Mouse (Mus musculus): ENCODE data around the gene Erich4. TPM values are rescaled to one million over a fixed set of nuclear protein-coding genes. Genes with fewer than 3 reads are reported as not detected.

Gene Erich4
- polyA plus RNA-seq, 1 experiment from 2014 or later = not detected

DNA sequence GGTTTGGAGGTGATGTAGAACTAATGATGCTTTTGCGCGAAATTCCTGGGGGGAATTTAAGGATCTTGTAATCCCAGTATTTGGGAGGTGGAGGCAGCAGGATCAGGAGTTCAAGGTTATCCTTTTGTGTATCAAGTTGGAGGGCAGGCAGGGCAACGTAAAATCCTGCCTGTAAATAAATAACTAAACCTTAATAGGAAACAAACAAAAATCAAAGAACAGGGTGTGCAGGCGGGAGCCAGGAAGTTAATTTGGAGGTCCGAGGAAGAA, 4.0 kb upstream of the Erich4 start:
- Histone ChIP-seq H3K4me2 (peak overlapping the region; percentile 69), H3K4me1 (peaks cover 12% of the 10 kb centered on the region; the same call in 1 of the 2 replicates), H3K27me3 (peaks cover 7% of the 10 kb centered on the region), H3K9ac (peak overlapping the region; percentile 53), H3K9me3 (no peaks in the 10 kb centered on the region), H3K4me3 (replicated peaks) (peak overlapping the region; percentile 63), H3K36me3 (replicated peaks) (0 out of 2 replicates have a peak, but pooled peaks cover 8% of the 10 kb centered on the region), H3K27ac (no peak overlapping the region)
- no peak for ATAC-seq (ENCODE audit: low FRiP score)
- 19% methylated on average over 5 of the region's 5 CpGs for WGBS

DNA sequence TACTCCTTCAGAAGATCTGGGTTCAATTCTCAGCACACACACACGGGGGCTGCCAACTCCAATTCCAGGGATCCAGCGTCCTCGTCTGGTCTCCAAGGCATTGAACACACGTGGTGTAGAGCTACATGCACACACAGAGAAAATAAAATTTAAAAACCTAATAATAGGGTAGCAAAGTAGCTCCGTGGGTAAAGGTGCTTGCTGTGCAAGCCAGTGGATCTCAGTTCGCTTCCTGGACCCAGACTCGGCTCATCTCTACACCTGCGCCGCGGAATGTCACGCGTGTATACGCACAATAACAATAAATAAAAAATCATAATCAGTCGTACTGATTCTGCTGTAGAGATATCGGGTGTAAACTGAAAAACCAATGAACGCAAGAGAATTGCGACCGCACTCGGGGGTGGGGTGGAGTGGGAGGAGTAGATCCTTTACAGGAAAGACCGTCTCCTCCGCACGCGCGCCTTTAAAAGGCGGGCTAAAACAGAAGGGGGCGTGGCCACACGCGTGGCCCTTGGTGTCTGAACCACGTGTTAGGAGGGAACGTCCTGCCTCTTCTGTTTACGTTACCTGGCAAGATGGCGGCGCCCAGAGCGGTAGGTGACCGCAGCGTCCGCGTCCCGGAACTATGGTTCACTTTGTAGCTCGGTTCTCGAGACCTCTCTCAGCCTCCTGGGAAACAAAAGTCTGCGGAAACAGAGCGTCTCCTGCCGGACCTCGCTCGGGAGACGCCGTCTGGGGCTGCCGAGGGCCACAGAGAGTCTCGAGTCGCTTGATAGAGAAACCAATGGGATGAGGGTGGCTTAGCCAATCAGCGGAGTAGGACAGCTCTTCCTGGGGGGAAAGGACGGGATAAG, 3.4 kb upstream of the Erich4 start, which contains the start of gene Dmac2:
TSS of gene Dmac2 (plus strand) at position 550 of the 857 bp plus-strand sequence.
- Histone ChIP-seq H3K4me1 (peaks cover 12% of the 10 kb centered on the region; the same call in 1 of the 2 replicates), H3K9me3 (no peaks in the 10 kb centered on the region), H3K4me2 (peak within 1 kb of the TSS; percentile 69), H3K27me3 (peaks cover 7% of the 10 kb centered on the region), H3K4me3 (replicated peaks) (peak within 1 kb of the TSS; percentile 63), H3K9ac (peak within 1 kb of the TSS; percentile 53), H3K27ac (no peak within 1 kb of the TSS), H3K36me3 (replicated peaks) (0 out of 2 replicates have a peak, but pooled peaks cover 8% of the 10 kb centered on the region)
- WGBS = 1% methylated on average over 53 of the region's 53 CpGs
- peak; percentile 95 for ATAC-seq (ENCODE audit: low FRiP score)

DNA sequence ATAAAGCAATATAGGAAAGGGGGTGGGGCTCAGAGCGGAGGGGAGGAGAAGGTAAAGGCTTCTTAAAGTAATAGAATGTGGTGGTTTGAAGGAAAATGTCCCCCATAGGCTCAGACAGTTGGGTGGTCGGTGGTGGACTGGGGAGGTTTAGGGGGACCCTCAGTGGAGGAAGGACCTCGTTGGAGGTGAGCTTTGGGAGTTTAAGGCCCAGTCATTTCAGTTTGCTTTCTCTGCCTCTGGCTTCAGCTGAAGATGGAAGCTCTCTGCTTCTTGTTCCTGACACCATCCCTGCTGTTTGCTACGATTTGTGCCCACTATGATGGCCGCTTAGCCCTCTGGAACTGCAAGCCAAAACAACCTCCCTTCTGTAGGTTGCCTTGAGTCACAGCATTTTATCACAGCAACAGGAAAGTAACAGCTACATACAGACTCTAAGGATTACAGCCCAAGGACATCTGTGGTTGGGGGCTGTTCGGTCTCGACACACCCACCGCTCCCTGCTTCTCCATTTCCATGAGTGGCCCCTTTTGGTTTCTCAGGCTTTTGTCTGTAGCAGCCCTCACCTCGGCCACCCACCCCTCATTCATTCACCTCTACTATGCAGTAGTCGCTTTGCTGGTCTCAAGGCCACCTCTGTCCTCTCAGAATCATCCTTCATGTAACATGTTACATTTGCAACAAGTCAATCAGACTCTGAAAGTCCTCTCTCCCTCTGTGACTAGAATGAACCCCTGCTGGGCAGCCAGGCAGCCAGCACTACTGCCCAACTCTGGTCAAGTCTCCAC, 1.9 kb upstream of the Erich4 start:
- no peak overlapping the region for H3K9ac ChIP-seq
- peaks cover 12% of the 10 kb centered on the region; the same call in 1 of the 2 replicates for H3K4me1 ChIP-seq
- H3K4me2 ChIP-seq = no peak overlapping the region
- no peaks in the 10 kb centered on the region for H3K9me3 ChIP-seq
- H3K27ac ChIP-seq = no peak overlapping the region
- WGBS = 86% methylated on average over 10 of the region's 10 CpGs
- peaks cover 7% of the 10 kb centered on the region for H3K27me3 ChIP-seq
- H3K36me3 ChIP-seq (replicated peaks) = 0 out of 2 replicates have a peak, but pooled peaks cover 8% of the 10 kb centered on the region
- ATAC-seq (ENCODE audit: low FRiP score) = no peak
- no peak overlapping the region for H3K4me3 ChIP-seq (replicated peaks)

DNA sequence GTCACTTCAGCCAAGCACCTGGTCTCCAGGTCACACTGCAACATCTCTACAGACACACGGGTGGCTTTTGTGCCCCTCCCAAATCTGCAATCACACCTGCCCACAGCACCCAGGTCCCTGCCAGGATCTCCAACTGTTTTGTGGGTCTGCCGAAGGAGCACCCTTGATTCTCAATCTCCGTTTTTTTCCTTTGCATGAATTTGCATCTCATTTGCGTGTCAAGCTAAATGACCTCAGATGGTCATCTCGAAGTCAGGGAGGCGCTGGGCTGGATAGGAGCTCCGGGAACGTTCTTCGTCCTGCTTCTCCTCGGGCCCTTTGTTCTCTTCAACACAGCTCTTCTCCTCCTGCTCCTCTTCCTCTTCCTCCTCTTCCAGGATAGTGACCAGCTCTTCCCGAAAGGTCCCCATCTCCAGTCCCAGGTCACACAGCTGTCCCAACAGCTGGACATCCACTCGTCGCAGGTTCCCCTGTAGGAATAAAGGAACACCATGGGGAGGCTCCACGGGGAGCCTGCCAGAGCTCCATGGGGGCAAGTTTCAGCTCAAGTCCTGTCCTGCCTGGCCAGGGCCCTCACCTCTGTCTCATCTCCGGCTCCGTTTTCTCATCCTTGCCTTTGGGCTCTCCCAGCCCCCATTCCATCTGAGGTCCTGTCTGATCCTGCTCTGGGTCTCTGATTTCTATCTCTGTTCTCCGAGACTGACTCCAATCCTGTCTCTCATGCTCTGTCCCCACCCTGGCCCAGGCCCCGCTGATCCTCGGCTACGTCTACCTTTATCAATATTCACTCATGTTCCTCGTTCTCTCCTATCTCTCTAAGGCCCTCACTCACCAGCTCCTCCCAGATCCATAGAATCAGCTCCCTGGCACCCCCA, 624 bp downstream of the Erich4 start:
- Histone ChIP-seq H3K4me1 (peaks cover 10% of the 10 kb centered on the region; the same call in 1 of the 2 replicates), H3K4me3 (replicated peaks) (no peak overlapping the region), H3K9ac (no peak overlapping the region), H3K27ac (no peak overlapping the region), H3K9me3 (no peaks in the 10 kb centered on the region), H3K36me3 (replicated peaks) (no peaks in the 10 kb centered on the region), H3K27me3 (peaks cover 7% of the 10 kb centered on the region), H3K4me2 (no peak overlapping the region)
- no peak for ATAC-seq (ENCODE audit: low FRiP score)
- 71% methylated on average over 21 of the region's 21 CpGs for WGBS

DNA sequence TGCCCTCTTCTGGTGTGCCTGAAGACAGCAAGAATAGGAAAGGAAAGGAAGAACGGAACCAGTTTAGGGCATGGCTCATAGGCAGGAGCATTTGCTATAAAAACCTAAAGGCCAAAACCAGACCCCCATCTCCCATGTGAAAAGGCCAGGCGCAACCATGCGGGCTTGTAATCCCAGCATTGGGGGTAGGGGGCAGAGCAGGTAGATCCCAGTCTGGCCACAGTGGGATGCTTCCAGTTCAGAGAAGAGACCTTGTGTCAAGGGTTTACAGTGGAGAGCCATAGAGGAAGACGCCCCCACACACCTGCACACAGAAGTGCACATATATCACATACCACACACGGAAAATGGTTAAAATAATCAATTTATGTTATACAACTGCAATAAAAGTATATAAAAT, 1.6 kb downstream of the Erich4 start:
- Histone ChIP-seq H3K4me1 (peaks cover 4% of the 10 kb centered on the region; the same call in 1 of the 2 replicates), H3K27me3 (peaks cover 7% of the 10 kb centered on the region), H3K27ac (no peak overlapping the region), H3K9me3 (no peaks in the 10 kb centered on the region), H3K4me3 (replicated peaks) (no peak overlapping the region), H3K9ac (no peak overlapping the region), H3K36me3 (replicated peaks) (no peaks in the 10 kb centered on the region), H3K4me2 (no peak overlapping the region)
- WGBS = 97% methylated on average over 5 of the region's 5 CpGs
- no peak for ATAC-seq (ENCODE audit: low FRiP score)

DNA sequence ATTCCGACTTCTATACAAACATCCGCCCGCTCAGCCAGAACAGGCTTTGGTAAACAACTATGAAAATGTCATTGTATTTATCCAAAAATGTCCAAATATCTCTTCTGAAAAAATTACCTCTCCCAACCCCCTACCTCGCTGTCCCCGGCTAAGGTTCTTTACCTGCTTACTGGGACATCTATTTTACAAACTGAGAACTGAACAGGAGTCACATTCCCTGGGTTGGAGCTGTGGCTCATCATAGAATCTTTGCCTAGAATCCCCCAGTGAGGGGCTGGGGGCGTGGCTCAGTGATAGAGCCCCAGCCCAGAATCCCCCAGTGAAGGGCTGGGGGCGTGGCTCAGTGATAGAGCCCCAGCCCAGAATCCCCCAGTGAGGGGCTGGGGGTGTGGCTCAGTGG, 4.2 kb downstream of the Erich4 start:
- Histone ChIP-seq H3K36me3 (replicated peaks) (no peaks in the 10 kb centered on the region), H3K4me2 (no peak overlapping the region), H3K4me3 (replicated peaks) (no peak overlapping the region), H3K9ac (no peak overlapping the region), H3K27me3 (no peaks in the 10 kb centered on the region; the same call in 1 of the 2 replicates), H3K27ac (no peak overlapping the region), H3K9me3 (no peaks in the 10 kb centered on the region), H3K4me1 (no peaks in the 10 kb centered on the region)
- WGBS = 52% methylated on average over 7 of the region's 7 CpGs
- ATAC-seq (ENCODE audit: low FRiP score) = no peak

DNA sequence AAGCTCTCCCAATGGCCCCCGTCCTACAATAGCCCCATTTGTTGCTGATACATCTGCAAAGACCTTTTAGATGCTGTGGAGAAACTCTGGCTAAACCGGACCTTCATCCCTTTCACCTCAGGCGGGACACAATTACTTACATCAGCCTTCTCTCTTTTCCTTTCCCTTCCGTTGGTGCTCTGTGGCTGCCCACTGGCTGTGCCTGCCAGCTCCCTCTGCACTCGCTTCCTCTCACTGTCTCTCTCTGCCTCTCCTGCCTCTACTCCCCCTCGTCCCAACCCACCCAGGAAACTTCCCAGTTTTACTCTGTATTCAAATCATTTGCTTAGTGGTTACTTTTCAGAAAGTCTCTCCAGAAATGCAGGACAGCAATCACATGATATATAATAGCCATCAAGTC, 5.6 kb downstream of the Erich4 start:
- Histone ChIP-seq H3K27me3 (no peaks in the 10 kb centered on the region), H3K4me2 (no peak overlapping the region), H3K9ac (no peak overlapping the region), H3K36me3 (replicated peaks) (no peaks in the 10 kb centered on the region), H3K9me3 (no peaks in the 10 kb centered on the region), H3K4me1 (no peaks in the 10 kb centered on the region), H3K27ac (no peak overlapping the region), H3K4me3 (replicated peaks) (no peak overlapping the region)
- ATAC-seq (ENCODE audit: low FRiP score) = no peak
- WGBS = 51% methylated on average over 6 of the region's 6 CpGs

DNA sequence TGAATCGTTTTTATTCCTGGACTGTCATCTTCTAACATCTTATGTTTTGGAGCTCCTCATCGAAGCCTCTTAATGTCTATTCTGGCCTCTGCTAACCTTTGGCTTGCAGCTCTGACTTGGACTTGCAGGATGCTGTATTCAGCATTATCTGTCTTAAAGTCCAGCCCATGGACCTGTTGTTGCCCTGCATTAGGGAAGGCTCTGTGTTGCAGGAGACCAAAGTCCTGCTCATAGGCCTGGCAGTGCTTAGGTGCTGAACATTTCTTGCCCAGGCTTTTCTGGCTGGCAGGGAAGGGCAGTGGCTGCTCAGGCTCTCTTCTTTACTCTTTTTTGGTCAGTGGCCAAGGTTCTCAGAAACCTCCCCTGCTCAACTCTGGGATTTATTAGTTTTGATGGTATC, 8.5 kb downstream of the Erich4 start:
- Histone ChIP-seq H3K4me3 (replicated peaks) (no peak overlapping the region), H3K9me3 (no peaks in the 10 kb centered on the region), H3K27ac (no peak overlapping the region), H3K27me3 (no peaks in the 10 kb centered on the region), H3K4me2 (no peak overlapping the region), H3K4me1 (no peaks in the 10 kb centered on the region), H3K9ac (no peak overlapping the region), H3K36me3 (replicated peaks) (no peaks in the 10 kb centered on the region)
- ATAC-seq (ENCODE audit: low FRiP score) = no peak
- WGBS = 85% methylated on average over 2 of the region's 2 CpGs

DNA sequence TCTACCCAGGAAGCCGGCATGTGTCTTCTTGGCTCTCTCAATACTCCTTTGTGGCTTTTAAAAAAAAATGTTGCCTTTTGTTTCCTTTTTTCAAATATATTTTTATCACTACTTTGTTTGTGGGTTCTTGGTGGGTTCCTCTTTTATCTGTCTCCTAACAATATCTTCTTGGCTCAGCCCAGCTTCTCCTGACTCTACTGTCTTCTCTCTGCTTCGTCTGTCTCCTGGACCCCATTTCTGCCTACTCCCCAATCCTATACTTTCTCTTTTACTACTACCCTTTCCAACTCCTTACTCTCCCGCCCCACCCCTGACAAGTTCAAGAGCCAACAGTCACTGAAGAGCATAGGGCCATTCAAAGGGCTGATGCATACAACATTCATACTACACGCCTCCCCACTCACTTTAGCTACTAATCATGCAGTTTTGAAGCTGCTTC, 9.0 kb downstream of the Erich4 start:
- no peak overlapping the region for H3K27ac ChIP-seq
- H3K4me1 ChIP-seq = no peaks in the 10 kb centered on the region
- H3K9me3 ChIP-seq = no peaks in the 10 kb centered on the region
- no peak overlapping the region for H3K9ac ChIP-seq
- 84% methylated on average over 4 of the region's 4 CpGs for WGBS
- no peaks in the 10 kb centered on the region for H3K36me3 ChIP-seq (replicated peaks)
- ATAC-seq (ENCODE audit: low FRiP score) = no peak
- H3K27me3 ChIP-seq = no peaks in the 10 kb centered on the region
- H3K4me2 ChIP-seq = no peak overlapping the region
- no peak overlapping the region for H3K4me3 ChIP-seq (replicated peaks)

DNA sequence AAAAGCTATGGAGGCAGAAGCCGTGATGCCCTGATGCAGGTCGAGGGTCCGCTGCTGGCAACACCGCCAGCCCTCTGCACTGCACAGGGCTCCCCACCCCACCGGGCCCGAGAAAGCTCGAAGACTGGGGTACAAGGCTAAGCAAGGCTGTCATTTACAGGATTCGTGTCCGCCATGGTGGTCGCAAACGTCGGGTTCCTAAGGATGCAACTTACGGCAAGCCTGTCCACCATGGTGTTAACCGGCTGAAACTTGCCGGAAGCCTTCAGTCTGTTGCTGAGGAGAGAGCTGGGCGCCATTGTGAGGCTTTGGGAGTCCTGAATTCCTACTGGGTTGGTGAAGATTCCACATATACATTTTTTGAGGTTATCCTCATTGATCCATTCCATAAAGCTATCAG, 14.3 kb downstream of the Erich4 start:
- H3K36me3 ChIP-seq (replicated peaks) = no peaks in the 10 kb centered on the region
- H3K4me2 ChIP-seq = no peak overlapping the region
- H3K4me1 ChIP-seq = no peaks in the 10 kb centered on the region
- H3K27ac ChIP-seq = no peak overlapping the region
- H3K27me3 ChIP-seq = 0 out of 2 replicates have a peak, but pooled peaks cover 3% of the 10 kb centered on the region
- H3K9ac ChIP-seq = no peak overlapping the region
- no peak for ATAC-seq (ENCODE audit: low FRiP score)
- H3K4me3 ChIP-seq (replicated peaks) = no peak overlapping the region
- H3K9me3 ChIP-seq = no peaks in the 10 kb centered on the region
- WGBS = 90% methylated on average over 16 of the region's 16 CpGs

DNA sequence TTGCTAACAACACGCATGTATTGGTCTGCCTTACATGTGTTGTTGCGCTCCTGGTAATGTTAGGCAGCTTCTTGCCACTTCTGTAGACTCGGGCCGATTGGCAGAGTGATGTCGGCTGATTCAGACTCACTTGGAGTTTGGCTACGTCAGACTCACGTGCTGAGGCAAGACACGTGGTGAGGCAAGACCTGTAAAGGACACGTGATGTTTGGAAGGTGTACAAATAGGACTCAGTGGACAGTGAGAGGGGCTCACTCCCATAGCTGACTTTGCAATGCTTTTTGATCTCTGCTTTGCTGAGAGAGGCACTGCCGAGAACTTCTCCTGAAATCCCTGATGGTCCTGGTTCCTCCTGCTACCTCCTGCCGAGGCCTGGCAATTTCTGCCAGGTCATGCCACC, 15.0 kb downstream of the Erich4 start:
- Histone ChIP-seq H3K4me2 (no peak overlapping the region), H3K36me3 (replicated peaks) (no peaks in the 10 kb centered on the region), H3K27me3 (0 out of 2 replicates have a peak, but pooled peaks cover 3% of the 10 kb centered on the region), H3K27ac (no peak overlapping the region), H3K4me3 (replicated peaks) (no peak overlapping the region), H3K4me1 (no peaks in the 10 kb centered on the region), H3K9ac (no peak overlapping the region), H3K9me3 (no peaks in the 10 kb centered on the region)
- no peak for ATAC-seq (ENCODE audit: low FRiP score)
- 89% methylated on average over 11 of the region's 11 CpGs for WGBS

DNA sequence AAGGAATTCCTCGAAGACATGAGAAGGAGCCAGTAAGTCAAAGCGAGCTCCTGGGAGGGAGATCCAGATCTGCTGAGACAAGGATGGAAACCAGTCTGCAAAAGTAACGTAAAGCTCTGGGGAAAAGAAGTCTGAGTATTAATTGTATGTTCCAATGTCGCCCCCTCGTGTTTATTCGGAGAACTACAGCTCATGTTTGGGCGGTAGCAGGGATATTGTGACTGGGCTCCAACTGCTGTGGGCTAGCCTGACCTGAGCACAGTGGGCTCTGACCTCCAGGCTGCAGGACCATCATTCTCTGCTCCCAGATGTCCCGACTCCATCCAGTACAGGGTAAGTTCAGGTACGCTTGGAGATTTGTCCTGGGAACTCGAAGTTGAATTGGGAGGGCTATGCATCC, 16.0 kb downstream of the Erich4 start:
- H3K4me1 ChIP-seq = no peaks in the 10 kb centered on the region
- ATAC-seq (ENCODE audit: low FRiP score) = no peak
- 16% methylated on average over 10 of the region's 10 CpGs for WGBS

More for the DNA sequence above, 16.0 kb downstream of the Erich4 start:
- Histone ChIP-seq H3K9ac (no peak overlapping the region), H3K27me3 (0 out of 2 replicates have a peak, but pooled peaks cover 3% of the 10 kb centered on the region), H3K36me3 (replicated peaks) (no peaks in the 10 kb centered on the region), H3K27ac (no peak overlapping the region), H3K9me3 (no peaks in the 10 kb centered on the region), H3K4me3 (replicated peaks) (no peak overlapping the region), H3K4me2 (no peak overlapping the region)
